Mouse (Mus musculus): ENCODE results near the gene Lipt2. TPM values are rescaled to one million over a fixed set of nuclear protein-coding genes. Genes with fewer than 3 reads are reported as not detected.

The Lipt2 gene
- polyA plus RNA-seq, 1 experiment: 3.6 TPM

- Histone ChIP-seq H3K4me1 (ENCODE audit: control insufficient read depth, insufficient read depth, low read length) (no peaks in the 10 kb centered on the region), H3K4me3 (ENCODE audit: insufficient read depth, low read depth, low read length) (no peak overlapping the region), H3K27me3 (replicated peaks; ENCODE audit: control insufficient read depth, insufficient read depth, low read length) (no peaks in the 10 kb centered on the region), H3K27ac (ENCODE audit: insufficient read depth, low read depth, low read length) (no peak overlapping the region), H3K36me3 (ENCODE audit: control insufficient read depth, insufficient read depth, low read length) (no peaks in the 10 kb centered on the region)
- TF ChIP-seq CTCF (conservative IDR thresholded peaks at IDR 0.05; ENCODE audit: insufficient read depth, insufficient read length, low read depth, low read length) (no peak), POLR2A (IDR thresholded peaks at IDR 0.05; ENCODE audit: low read depth, low read length) (no peak)
- DNase-seq: no peak
- 80% methylated on average over 7 of the region's 7 CpGs for WGBS
Observed at GRCm38 (mm10) chr7:100179836-100180407, 20.8 kb downstream of the Lipt2 start.

DNA sequence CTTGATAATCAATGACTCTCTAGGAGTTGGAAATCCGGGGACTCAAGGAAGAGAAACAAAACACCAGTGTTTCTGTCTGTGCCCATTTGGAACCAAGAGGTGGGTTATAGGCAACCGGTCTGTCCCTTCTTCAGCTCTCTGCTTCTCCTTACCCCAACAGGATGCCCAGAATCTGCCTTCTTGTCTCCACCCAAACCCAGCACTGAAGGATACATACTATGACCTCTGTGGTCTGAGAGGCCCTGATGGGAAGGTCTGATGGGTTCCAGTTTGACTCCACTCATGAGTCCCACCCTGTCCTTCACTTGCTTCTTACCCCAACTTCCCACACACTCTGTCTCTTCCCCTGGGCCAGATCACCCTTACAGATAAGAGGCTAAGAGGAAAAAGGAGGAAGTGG lies 22.1 kb downstream of the Lipt2 start:
- H3K27me3 ChIP-seq (replicated peaks; ENCODE audit: control insufficient read depth, insufficient read depth, low read length): no peaks in the 10 kb centered on the region
- no peak overlapping the region for H3K27ac ChIP-seq (ENCODE audit: insufficient read depth, low read depth, low read length)
- H3K4me3 ChIP-seq (ENCODE audit: insufficient read depth, low read depth, low read length): no peak overlapping the region
- no peaks in the 10 kb centered on the region for H3K4me1 ChIP-seq (ENCODE audit: control insufficient read depth, insufficient read depth, low read length)
- no peak for TF ChIP-seq CTCF (conservative IDR thresholded peaks at IDR 0.05; ENCODE audit: insufficient read depth, insufficient read length, low read depth, low read length)
- no peak for TF ChIP-seq POLR2A (IDR thresholded peaks at IDR 0.05; ENCODE audit: low read depth, low read length)
- no peak for DNase-seq
- 93% methylated on average over 2 of the region's 2 CpGs for WGBS
- no peaks in the 10 kb centered on the region for H3K36me3 ChIP-seq (ENCODE audit: control insufficient read depth, insufficient read depth, low read length)

DNA sequence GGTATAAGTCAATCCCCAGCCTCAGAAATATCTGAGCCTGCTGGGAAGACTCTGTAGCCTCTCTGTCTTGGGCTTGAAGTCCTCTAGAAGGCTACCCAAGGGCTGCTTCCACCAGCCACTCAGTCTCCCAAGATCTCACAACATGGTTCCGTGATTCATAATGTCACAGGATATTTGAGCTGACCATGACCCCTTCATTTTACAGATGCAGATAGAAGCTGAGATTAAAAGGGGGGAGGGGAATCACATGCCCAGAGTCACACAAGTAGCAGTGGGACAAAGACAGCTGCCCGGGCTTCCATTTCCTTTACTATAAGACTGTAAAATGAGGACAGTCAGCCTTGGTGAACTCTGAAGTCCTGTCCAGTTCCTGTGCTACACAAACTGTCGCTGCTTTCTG lies 22.5 kb downstream of the Lipt2 start:
- TF ChIP-seq POLR2A (IDR thresholded peaks at IDR 0.05; ENCODE audit: low read depth, low read length) (no peak), CTCF (conservative IDR thresholded peaks at IDR 0.05; ENCODE audit: insufficient read depth, insufficient read length, low read depth, low read length) (no peak)
- no peak for DNase-seq
- 64% methylated on average over 3 of the region's 3 CpGs for WGBS
- H3K36me3 ChIP-seq (ENCODE audit: control insufficient read depth, insufficient read depth, low read length): no peaks in the 10 kb centered on the region
- H3K4me1 ChIP-seq (ENCODE audit: control insufficient read depth, insufficient read depth, low read length): no peaks in the 10 kb centered on the region
- H3K27ac ChIP-seq (ENCODE audit: insufficient read depth, low read depth, low read length): no peak overlapping the region
- H3K27me3 ChIP-seq (replicated peaks; ENCODE audit: control insufficient read depth, insufficient read depth, low read length): no peaks in the 10 kb centered on the region
- no peak overlapping the region for H3K4me3 ChIP-seq (ENCODE audit: insufficient read depth, low read depth, low read length)

DNA sequence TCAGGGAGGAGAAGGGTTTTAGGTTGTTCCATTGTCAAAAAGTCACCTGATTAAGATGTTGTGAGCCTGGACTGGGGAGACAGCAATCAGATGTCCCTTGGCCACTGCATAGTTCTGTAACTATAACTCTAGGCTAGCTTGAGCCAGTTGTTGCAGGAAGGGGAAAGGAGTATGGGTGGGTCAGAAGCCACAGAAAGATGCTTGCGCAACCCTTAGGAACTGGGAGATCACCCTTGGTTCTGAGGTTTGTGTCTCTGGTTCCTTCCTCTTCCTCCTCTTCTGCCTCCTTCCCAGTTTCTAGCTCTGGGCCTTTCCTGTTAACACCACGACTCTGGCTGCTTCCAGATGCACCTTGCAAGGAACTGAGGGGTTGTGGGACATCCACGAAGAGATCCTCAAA lies 23.3 kb downstream of the Lipt2 start:
- no peak overlapping the region for H3K27ac ChIP-seq (ENCODE audit: insufficient read depth, low read depth, low read length)
- no peaks in the 10 kb centered on the region for H3K36me3 ChIP-seq (ENCODE audit: control insufficient read depth, insufficient read depth, low read length)
- DNase-seq: peak; percentile 9
- 73% methylated on average over 3 of the region's 3 CpGs for WGBS
- no peaks in the 10 kb centered on the region for H3K27me3 ChIP-seq (replicated peaks; ENCODE audit: control insufficient read depth, insufficient read depth, low read length)
- no peaks in the 10 kb centered on the region for H3K4me1 ChIP-seq (ENCODE audit: control insufficient read depth, insufficient read depth, low read length)
- H3K4me3 ChIP-seq (ENCODE audit: insufficient read depth, low read depth, low read length): no peak overlapping the region
- no peak for TF ChIP-seq CTCF (conservative IDR thresholded peaks at IDR 0.05; ENCODE audit: insufficient read depth, insufficient read length, low read depth, low read length)
- no peak for TF ChIP-seq POLR2A (IDR thresholded peaks at IDR 0.05; ENCODE audit: low read depth, low read length)

- no peak overlapping the region for H3K4me3 ChIP-seq (ENCODE audit: insufficient read depth, low read depth, low read length)
- no peak overlapping the region for H3K27ac ChIP-seq (ENCODE audit: insufficient read depth, low read depth, low read length)
- TF ChIP-seq CTCF (conservative IDR thresholded peaks at IDR 0.05; ENCODE audit: insufficient read depth, insufficient read length, low read depth, low read length) (peak; percentile 79), POLR2A (IDR thresholded peaks at IDR 0.05; ENCODE audit: low read depth, low read length) (no peak)
- no peaks in the 10 kb centered on the region for H3K27me3 ChIP-seq (replicated peaks; ENCODE audit: control insufficient read depth, insufficient read depth, low read length)
- H3K4me1 ChIP-seq (ENCODE audit: control insufficient read depth, insufficient read depth, low read length): no peaks in the 10 kb centered on the region
- H3K36me3 ChIP-seq (ENCODE audit: control insufficient read depth, insufficient read depth, low read length): no peaks in the 10 kb centered on the region
- DNase-seq: peak; percentile 38
- 18% methylated on average over 7 of the region's 7 CpGs for WGBS
Observed at GRCm38 (mm10) chr7:100187601-100188000, 28.5 kb downstream of the Lipt2 start.

- DNase-seq: no peak
- WGBS: 40% methylated on average over 4 of the region's 4 CpGs
- TF ChIP-seq POLR2A (IDR thresholded peaks at IDR 0.05; ENCODE audit: low read depth, low read length): no peak
- TF ChIP-seq CTCF (conservative IDR thresholded peaks at IDR 0.05; ENCODE audit: insufficient read depth, insufficient read length, low read depth, low read length): no peak
- no peak overlapping the region for H3K27ac ChIP-seq (ENCODE audit: insufficient read depth, low read depth, low read length)
- no peaks in the 10 kb centered on the region for H3K4me1 ChIP-seq (ENCODE audit: control insufficient read depth, insufficient read depth, low read length)
- no peak overlapping the region for H3K4me3 ChIP-seq (ENCODE audit: insufficient read depth, low read depth, low read length)
- H3K27me3 ChIP-seq (replicated peaks; ENCODE audit: control insufficient read depth, insufficient read depth, low read length): no peaks in the 10 kb centered on the region; the same call in 1 of the 2 replicates
- no peaks in the 10 kb centered on the region for H3K36me3 ChIP-seq (ENCODE audit: control insufficient read depth, insufficient read depth, low read length)
Observed at GRCm38 (mm10) chr7:100190167-100190566, 31.1 kb downstream of the Lipt2 start.

- peak; percentile 58 for DNase-seq
- H3K27ac ChIP-seq (ENCODE audit: insufficient read depth, low read depth, low read length): no peak overlapping the region
- no peaks in the 10 kb centered on the region for H3K36me3 ChIP-seq (ENCODE audit: control insufficient read depth, insufficient read depth, low read length)
- 2% methylated on average over 4 of the region's 4 CpGs for WGBS
- no peak overlapping the region for H3K4me3 ChIP-seq (ENCODE audit: insufficient read depth, low read depth, low read length)
- no peaks in the 10 kb centered on the region for H3K4me1 ChIP-seq (ENCODE audit: control insufficient read depth, insufficient read depth, low read length)
- TF ChIP-seq POLR2A (IDR thresholded peaks at IDR 0.05; ENCODE audit: low read depth, low read length) (no peak), CTCF (conservative IDR thresholded peaks at IDR 0.05; ENCODE audit: insufficient read depth, insufficient read length, low read depth, low read length) (peak; percentile 90)
- no peaks in the 10 kb centered on the region; the same call in 1 of the 2 replicates for H3K27me3 ChIP-seq (replicated peaks; ENCODE audit: control insufficient read depth, insufficient read depth, low read length)
Observed at GRCm38 (mm10) chr7:100190778-100191177, 31.7 kb downstream of the Lipt2 start.

Measured in kidney, adult 2 months (tissue).